Mouse (Mus musculus) olfactory bulb, adult 2 months (tissue): Measurements from ENCODE around the gene Rgs14. TPM values are rescaled to one million over a fixed set of nuclear protein-coding genes. Genes with fewer than 3 reads are reported as not detected.

Experiments used
- H3K27ac ChIP-seq: fragments of 200-500 bp; 2 replicates; pipeline ENCODE4 v1.5.1; 2012; ENCODE audit warnings: low read depth, low read length; ENCODE audit not compliant: insufficient read depth
- H3K4me1 ChIP-seq: fragments of 200-500 bp; 2 replicates; pipeline ENCODE4 v1.6.1; 2012; ENCODE audit warnings: low read length; ENCODE audit not compliant: control insufficient read depth, insufficient read depth
- H3K4me3 ChIP-seq: fragments of 200-500 bp; 2 replicates; pipeline ENCODE4 v1.5.1; 2012; ENCODE audit warnings: mild to moderate bottlenecking, low read depth, low read length, moderate library complexity; ENCODE audit not compliant: insufficient read depth
- CTCF ChIP-seq: fragments of 200-500 bp; IDR thresholded peaks from 2 replicates; pipeline ENCODE4 v1.5.1; 2012; ENCODE audit warnings: low read depth, mild to moderate bottlenecking, low read length, moderate library complexity; ENCODE audit not compliant: insufficient read depth
- POLR2A ChIP-seq: fragments of 200-500 bp; IDR thresholded peaks from 2 replicates; pipeline ENCODE4 v1.6.1; 2012; ENCODE audit warnings: mild to moderate bottlenecking, low read depth, low read length, moderate library complexity; ENCODE audit not compliant: insufficient read depth
- WGBS: fragments of 180-500 bp; shearing (Covaris S2); methylation state at CpG from one replicate; pipeline ENCODE4 v1.1.7; 2018; 5-methylcytosine and 5-hydroxymethylcytosine counted together
- polyA plus RNA-seq: library from polyadenylated mRNA; stranded (reverse); fragments of >200 nt; gene quantifications from 2 replicates; pipeline ENCODE4 v1.2.4, GENCODE M21; 2012; ENCODE audit warnings: low replicate concordance; ENCODE audit not compliant: missing spikeins, insufficient read depth, insufficient read length

Rgs14 gene
- polyA plus RNA-seq, 1 experiment: not detected

GRCm38 (mm10) chr13:55420018-55420932 lies 50.7 kb downstream of the Rgs14 start:
- Histone ChIP-seq H3K27ac (no peak overlapping the region), H3K4me1 (peaks cover 24% of the 10 kb centered on the region), H3K4me3 (no peak overlapping the region)
- WGBS: 49% methylated on average over 51 of the region's 51 CpGs
- TF ChIP-seq POLR2A: no peak
- TF ChIP-seq CTCF: no peak

- H3K27ac ChIP-seq: no peak overlapping the region
- H3K4me3 ChIP-seq: peak overlapping the region; percentile 41
- peaks cover 24% of the 10 kb centered on the region for H3K4me1 ChIP-seq
- WGBS: 13% methylated on average over 35 of the region's 35 CpGs
- TF ChIP-seq POLR2A: no peak
- TF ChIP-seq CTCF: peak; percentile 61
These were observed 51.6 kb downstream of the Rgs14 start for GRCm38 (mm10) chr13:55420933-55421800.

- no peak within 1 kb of the TSS for H3K4me3 ChIP-seq
- 93% methylated on average over 10 of the region's 10 CpGs for WGBS
- TF ChIP-seq CTCF (no peak), POLR2A (no peak)
- H3K4me1 ChIP-seq: peaks cover 3% of the 10 kb centered on the region
- H3K27ac ChIP-seq: no peak within 1 kb of the TSS
These were observed 57.1 kb downstream of the Rgs14 start, which contains the start of gene F12 for GRCm38 (mm10) chr13:55426613-55427012. Gene F12 (minus strand): TSS chr13:55426793.

GRCm38 (mm10) chr13:55429226-55429888 lies 59.8 kb downstream of the Rgs14 start:
- WGBS: 82% methylated on average over 12 of the region's 12 CpGs
- Histone ChIP-seq H3K27ac (no peak overlapping the region), H3K4me1 (no peaks in the 10 kb centered on the region), H3K4me3 (no peak overlapping the region)
- TF ChIP-seq POLR2A (no peak), CTCF (no peak)

- TF ChIP-seq POLR2A (no peak), CTCF (no peak)
- Histone ChIP-seq H3K4me3 (no peak overlapping the region), H3K4me1 (no peaks in the 10 kb centered on the region), H3K27ac (no peak overlapping the region)
- 74% methylated on average over 2 of the region's 2 CpGs for WGBS
These were observed 61.0 kb downstream of the Rgs14 start for GRCm38 (mm10) chr13:55430566-55430965.

GRCm38 (mm10) chr13:55431889-55432685 lies 62.6 kb downstream of the Rgs14 start:
- WGBS: 75% methylated on average over 10 of the region's 10 CpGs
- no peak overlapping the region for H3K4me3 ChIP-seq
- H3K27ac ChIP-seq: no peak overlapping the region
- TF ChIP-seq POLR2A (no peak), CTCF (no peak)
- H3K4me1 ChIP-seq: no peaks in the 10 kb centered on the region

Other genes starting within 250 kb of the Rgs14 start
- gene Gm17617, start 236.2 kb upstream of the Rgs14 start, polyA plus RNA-seq: not detected in 2 replicates
- gene Fgfr4, start 217.1 kb upstream of the Rgs14 start, polyA plus RNA-seq: not detected in 2 replicates
- gene Nsd1, start 159.9 kb upstream of the Rgs14 start, polyA plus RNA-seq: 49.7 and 82.3 TPM in 2 replicates
- gene Prelid1, start 49.2 kb upstream of the Rgs14 start, polyA plus RNA-seq: not detected in 2 replicates
- gene Rab24, start 47.8 kb upstream of the Rgs14 start, polyA plus RNA-seq: not detected in 2 replicates
- gene Mxd3, start 39.9 kb upstream of the Rgs14 start, polyA plus RNA-seq: not detected in 2 replicates
- gene Lman2, start 6.9 kb upstream of the Rgs14 start, polyA plus RNA-seq: not detected in 2 replicates
- gene Slc34a1, start 28.5 kb downstream of the Rgs14 start, polyA plus RNA-seq: not detected in 2 replicates
- not detected in 2 replicates for gene Pfn3, start 45.5 kb downstream of the Rgs14 start, polyA plus RNA-seq
- gene F12, start 57.1 kb downstream of the Rgs14 start, polyA plus RNA-seq: not detected in 2 replicates
- 128 TPM in 1 of 2 replicates, not detected in the other for gene Grk6, start 75.3 kb downstream of the Rgs14 start, polyA plus RNA-seq
- not detected in 2 replicates for gene Prr7, start 94.5 kb downstream of the Rgs14 start, polyA plus RNA-seq
- not detected in 2 replicates for gene Dbn1, start 118.4 kb downstream of the Rgs14 start, polyA plus RNA-seq
- not detected in 2 replicates for gene Pdlim7, start 143.9 kb downstream of the Rgs14 start, polyA plus RNA-seq
- gene Dok3, start 159.6 kb downstream of the Rgs14 start, polyA plus RNA-seq: not detected in 2 replicates
- gene Ddx41, start 166.9 kb downstream of the Rgs14 start, polyA plus RNA-seq: not detected in 2 replicates
- 63.4 TPM in 1 of 2 replicates, not detected in the other for gene Fam193b, start 201.4 kb downstream of the Rgs14 start, polyA plus RNA-seq
- gene Tmed9, start 204.0 kb downstream of the Rgs14 start, polyA plus RNA-seq: not detected in 2 replicates
- not detected in 2 replicates for gene B4galt7, start 230.2 kb downstream of the Rgs14 start, polyA plus RNA-seq